In genomic region chr10:127564301-127564700, GRCm38 (mm10) we compare ENCODE assay signal across 10 mouse cellular contexts. TPM values are rescaled to one million over a fixed set of nuclear protein-coding genes. Genes with fewer than 3 reads are reported as not detected.
DNase-seq lines count a peak whose midpoint lies in the region; ATAC-seq lines count a peak whose summit lies in the region.
"Had no signal": no experiment of that assay in that cellular context is flagged by ENCODE, and none has a peak within 500 bp of the region (broad histone marks: within the 10 kb centered on the region; RNA-seq: fewer than 3 reads in every experiment).

No protein-coding gene starts in this region.

- H3K9ac ChIP-seq in intestine, embryonic 16.5 days (ENCODE audit: low read depth, low read length), result no peak overlapping the region
- H3K9ac ChIP-seq in forebrain, embryonic 14.5 days (ENCODE audit: low read length), result no peak overlapping the region

- 0 out of 2 replicates have a peak overlapping the region, but pooled peaks have one; percentile 23 for H3K27ac ChIP-seq in intestine, embryonic 16.5 days (ENCODE audit: low read length)
- no peak overlapping the region for H3K27ac ChIP-seq in forebrain, embryonic 14.5 days (ENCODE audit: low read depth, low read length)

- H3K4me1 ChIP-seq in intestine, embryonic 16.5 days (ENCODE audit: control insufficient read depth, insufficient read depth, low read length), result peaks cover 7% of the 10 kb centered on the region
- no peaks in the 10 kb centered on the region for H3K4me1 ChIP-seq in forebrain, embryonic 14.5 days (ENCODE audit: control insufficient read depth, insufficient read depth, low read length)

- H3K9me3 ChIP-seq in intestine, embryonic 16.5 days (ENCODE audit: control insufficient read depth, low read length), result no peaks in the 10 kb centered on the region
- H3K9me3 ChIP-seq in forebrain, embryonic 14.5 days (replicated peaks; ENCODE audit: control insufficient read depth, low read length), result no peaks in the 10 kb centered on the region

- H3K36me3 ChIP-seq in intestine, embryonic 16.5 days (ENCODE audit: control insufficient read depth, insufficient read depth, low read length), result peaks cover 26% of the 10 kb centered on the region
- H3K36me3 ChIP-seq in forebrain, embryonic 14.5 days (ENCODE audit: control insufficient read depth, insufficient read depth, low read length), result peaks cover 89% of the 10 kb centered on the region

- H3K4me2 ChIP-seq in intestine, embryonic 16.5 days (ENCODE audit: low read depth, low read length), result no peak overlapping the region
- H3K4me2 ChIP-seq in forebrain, embryonic 14.5 days (ENCODE audit: low read length), result no peak overlapping the region
- H3K4me2 ChIP-seq: liver, embryonic 11.5 days had no signal

- WGBS in intestine, embryonic 16.5 days, result 39% methylated on average over 13 of the region's 13 CpGs
- WGBS in forebrain, embryonic 14.5 days, result 69% methylated on average over 13 of the region's 13 CpGs

- peak; percentile 81 for ATAC-seq in intestine, embryonic 16.5 days
- no peak for ATAC-seq in forebrain, embryonic 14.5 days

- H3K27me3 ChIP-seq in intestine, embryonic 16.5 days (replicated peaks; ENCODE audit: control insufficient read depth, insufficient read depth, low read length), result no peaks in the 10 kb centered on the region
- no peaks in the 10 kb centered on the region for H3K27me3 ChIP-seq in forebrain, embryonic 14.5 days (replicated peaks; ENCODE audit: control insufficient read depth, insufficient read depth, low read length)

- DNase-seq in embryo, embryonic 10.5 days (ENCODE audit: low spot score), result peak; percentile 21
- DNase-seq in embryo, embryonic 10 days (ENCODE audit: low spot score), result no peak
- peak; percentile 42 for DNase-seq in right cerebral cortex, postnatal 14 days
- DNase-seq in right cerebral cortex, postnatal 36 days (ENCODE audit: low spot score in 2 of 2), result no peak
- no peak for DNase-seq in cerebellum, postnatal 4 days (ENCODE audit: low spot score in 2 of 2)
- DNase-seq in forebrain, embryonic 14.5 days (ENCODE audit: low spot score), result no peak
- no peak for DNase-seq in neural tube, embryonic 10.5 days (ENCODE audit: extremely low spot score, low spot score)
- DNase-seq: cerebellum, adult 9-10 months had no signal

- no peak overlapping the region for H3K4me3 ChIP-seq in intestine, embryonic 16.5 days (ENCODE audit: low read length)
- H3K4me3 ChIP-seq in forebrain, embryonic 14.5 days (ENCODE audit: low read depth, low read length), result no peak overlapping the region

RNA-seq across cellular contexts. Expression of gene Nxph4, which starts 29.9 kb away (rescaled TPM):
- 4.3 and 4.4 TPM in 2 replicates for polyA plus RNA-seq in intestine, embryonic 16.5 days (2015; fragmentation: Nextera tagmentation; extraction: Ambion mirVana)
- polyA plus RNA-seq in forebrain, embryonic 14.5 days (2014; fragmentation: Nextera tagmentation; extraction: Ambion mirVana), result 32.1 and 35.4 TPM in 2 replicates

RNA-seq across cellular contexts. Expression of gene Shmt2, which starts 42.1 kb away (rescaled TPM):
- 146 and 170 TPM in 2 replicates for polyA plus RNA-seq in intestine, embryonic 16.5 days (2015; fragmentation: Nextera tagmentation; extraction: Ambion mirVana)
- 53.1 and 65.1 TPM in 2 replicates for polyA plus RNA-seq in forebrain, embryonic 14.5 days (2014; fragmentation: Nextera tagmentation; extraction: Ambion mirVana)

RNA-seq across cellular contexts. Expression of gene Ndufa4l2, which starts 49.5 kb away (rescaled TPM):
- 64.5 and 64.6 TPM in 2 replicates for polyA plus RNA-seq in intestine, embryonic 16.5 days (2015; fragmentation: Nextera tagmentation; extraction: Ambion mirVana)
- polyA plus RNA-seq in forebrain, embryonic 14.5 days (2014; fragmentation: Nextera tagmentation; extraction: Ambion mirVana), result 12.5 and 17.2 TPM in 2 replicates

RNA-seq across cellular contexts. Expression of gene Lrp1, which starts 56.6 kb away (rescaled TPM):
- 64.6 and 67.0 TPM in 2 replicates for polyA plus RNA-seq in intestine, embryonic 16.5 days (2015; fragmentation: Nextera tagmentation; extraction: Ambion mirVana)
- polyA plus RNA-seq in forebrain, embryonic 14.5 days (2014; fragmentation: Nextera tagmentation; extraction: Ambion mirVana), result 60.2 and 81.2 TPM in 2 replicates

Comparison
In these comparisons a context has a peak if more than half of its experiments do, and no peak if none do; other contexts are left out.
1. DNase-seq: peak in embryo, embryonic 10.5 days (single experiment) and right cerebral cortex, postnatal 14 days (single experiment); none in embryo, embryonic 10 days (single experiment), right cerebral cortex, postnatal 36 days (0 of 2), cerebellum, postnatal 4 days (0 of 2), forebrain, embryonic 14.5 days (single experiment) and neural tube, embryonic 10.5 days (single experiment).